Mouse (Mus musculus): ENCODE data around the gene Gm45785. TPM values are rescaled to one million over a fixed set of nuclear protein-coding genes. Genes with fewer than 3 reads are reported as not detected.

Gene Gm45785
- polyA plus RNA-seq, 1 experiment: 0.46 TPM

DNA sequence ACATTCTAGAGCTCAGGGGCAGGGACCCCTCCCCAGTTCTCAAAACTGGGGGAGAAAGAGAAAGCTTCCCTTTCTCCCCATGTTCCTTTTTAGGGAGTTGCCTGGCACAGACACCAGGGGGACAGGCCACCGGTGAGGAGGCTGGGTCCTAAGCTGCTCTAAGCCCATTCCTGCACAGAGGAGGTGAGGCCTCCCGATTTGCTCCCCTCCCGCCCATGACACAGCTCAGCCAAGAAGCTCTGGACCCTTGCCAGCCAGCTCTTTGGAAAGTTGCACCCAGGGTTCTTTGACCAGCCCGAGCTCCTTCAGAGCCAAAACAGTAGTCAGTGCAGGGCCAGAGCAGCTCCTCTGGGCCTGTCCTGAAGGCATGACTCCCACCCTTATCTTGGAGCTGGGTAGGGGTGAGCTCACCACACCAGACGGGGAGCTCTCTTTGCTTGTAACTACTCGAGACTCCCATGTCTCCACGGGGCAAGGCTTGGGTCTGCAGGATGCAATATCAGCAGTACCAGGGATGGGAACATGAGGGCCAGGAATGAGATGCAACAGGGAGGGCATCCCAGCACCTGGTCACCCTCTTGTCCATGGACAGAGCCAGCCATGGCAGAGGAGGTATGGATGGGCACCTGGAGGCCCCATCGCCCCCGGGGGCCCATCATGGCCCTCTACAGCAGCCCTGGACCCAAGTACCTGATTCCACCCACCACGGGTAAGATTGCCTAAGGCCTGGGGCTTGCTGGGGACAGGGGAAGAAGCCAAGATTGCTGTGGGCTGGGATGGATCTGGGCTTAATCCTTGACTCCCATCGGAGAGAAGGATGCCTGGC is 8.2 kb downstream of the Gm45785 start, which contains the start of gene Odf3:
TSS of gene Odf3 (plus strand) at position 51 of the 826 bp plus-strand sequence.
- Histone ChIP-seq H3K27ac (ENCODE audit: insufficient read depth, low read length) (no peak within 1 kb of the TSS), H3K4me3 (ENCODE audit: insufficient read depth, low read length) (no peak within 1 kb of the TSS), H3K4me1 (ENCODE audit: control insufficient read depth, insufficient read depth, low read length) (no peaks in the 10 kb centered on the region)
- TF ChIP-seq CTCF (IDR thresholded peaks at IDR 0.05; ENCODE audit: extremely low read depth, insufficient read depth, low read length) (no peak), POLR2A (IDR thresholded peaks at IDR 0.05; ENCODE audit: extremely low read depth, insufficient read depth, low read length) (no peak)

DNA sequence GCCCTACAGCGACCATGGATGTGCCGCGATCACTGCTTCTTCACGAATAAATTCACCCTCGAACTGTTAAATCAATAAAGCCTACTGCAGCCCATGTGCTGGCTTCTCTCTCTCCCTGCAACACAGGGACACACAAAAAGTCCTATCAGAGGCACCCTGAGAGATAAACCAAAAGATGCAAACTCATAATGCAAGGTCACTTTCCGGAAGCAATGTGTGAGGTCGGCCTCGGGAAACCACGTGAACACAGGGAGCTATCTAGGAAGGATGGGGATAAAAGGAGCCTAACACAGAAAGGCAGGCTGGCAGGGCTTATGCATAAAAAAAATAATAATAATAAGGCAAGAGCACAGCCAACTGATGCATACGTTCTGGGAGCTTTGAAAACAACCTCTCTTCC is 9.5 kb downstream of the Gm45785 start:
- Histone ChIP-seq H3K4me3 (ENCODE audit: insufficient read depth, low read length) (no peak overlapping the region), H3K27ac (ENCODE audit: insufficient read depth, low read length) (no peak overlapping the region), H3K4me1 (ENCODE audit: control insufficient read depth, insufficient read depth, low read length) (no peaks in the 10 kb centered on the region)
- TF ChIP-seq POLR2A (IDR thresholded peaks at IDR 0.05; ENCODE audit: extremely low read depth, insufficient read depth, low read length): no peak
- TF ChIP-seq CTCF (IDR thresholded peaks at IDR 0.05; ENCODE audit: extremely low read depth, insufficient read depth, low read length): no peak

DNA sequence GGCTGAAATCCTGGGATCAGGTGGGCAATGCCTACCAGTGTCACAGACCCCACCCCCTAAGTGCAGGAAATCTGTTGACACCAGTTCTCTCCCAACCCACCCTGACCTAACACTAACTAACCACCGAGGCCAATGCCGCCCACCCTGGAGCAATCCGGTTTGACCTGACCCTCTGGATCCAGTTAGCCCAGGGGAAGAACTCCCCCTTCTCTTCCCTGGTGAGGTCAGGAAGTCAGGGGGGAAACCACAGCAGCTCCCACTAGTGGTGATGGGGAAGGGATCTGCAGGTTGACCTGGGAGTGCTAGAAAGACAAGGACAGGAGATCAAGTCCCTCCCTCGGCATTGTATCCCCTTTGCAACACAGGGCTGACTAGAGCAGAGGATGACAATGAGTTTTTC is 10.4 kb downstream of the Gm45785 start:
- TF ChIP-seq POLR2A (IDR thresholded peaks at IDR 0.05; ENCODE audit: extremely low read depth, insufficient read depth, low read length) (no peak), CTCF (IDR thresholded peaks at IDR 0.05; ENCODE audit: extremely low read depth, insufficient read depth, low read length) (no peak)
- Histone ChIP-seq H3K27ac (ENCODE audit: insufficient read depth, low read length) (no peak overlapping the region), H3K4me3 (ENCODE audit: insufficient read depth, low read length) (no peak overlapping the region), H3K4me1 (ENCODE audit: control insufficient read depth, insufficient read depth, low read length) (no peaks in the 10 kb centered on the region)

DNA sequence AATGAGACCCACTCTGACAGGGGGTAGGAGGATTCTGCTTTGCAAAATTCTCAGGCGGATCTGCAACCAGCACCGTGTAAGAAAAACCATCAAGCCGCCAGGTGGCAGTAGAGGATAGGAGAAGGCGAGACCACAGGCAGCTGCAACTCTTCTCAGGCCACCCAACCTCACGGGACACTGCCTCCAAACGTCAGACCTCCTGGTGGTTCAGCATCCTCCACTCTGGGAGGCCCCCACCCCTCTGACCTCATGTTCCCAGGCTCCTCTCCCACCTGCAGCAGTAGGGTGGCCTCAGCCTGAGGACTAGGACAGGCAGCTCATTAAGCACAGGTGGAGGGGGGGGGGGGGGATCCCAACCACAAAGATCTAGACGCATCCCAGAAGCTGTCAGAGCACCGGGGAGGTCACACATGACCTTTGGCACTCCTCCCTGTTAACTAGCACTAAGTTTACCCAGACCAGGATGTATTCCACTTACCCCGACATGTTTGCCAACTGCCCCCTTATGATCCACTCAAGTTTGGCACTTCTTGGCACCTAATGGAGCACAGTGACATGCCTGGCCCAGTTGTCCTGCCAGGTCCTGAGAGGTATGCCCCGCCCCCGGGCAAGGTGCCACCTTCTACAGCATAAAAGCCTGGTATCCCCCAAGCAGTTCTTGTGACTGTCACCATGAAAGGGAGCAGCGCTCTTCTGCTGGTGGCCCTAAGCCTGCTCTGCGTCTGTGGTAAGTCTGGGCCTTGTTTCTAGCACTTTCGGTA is 11.0 kb downstream of the Gm45785 start, which contains the start of gene Scgb1c1:
TSS of gene Scgb1c1 (plus strand) at position 643 of the 761 bp plus-strand sequence.
- Histone ChIP-seq H3K4me3 (ENCODE audit: insufficient read depth, low read length) (no peak within 1 kb of the TSS), H3K4me1 (ENCODE audit: control insufficient read depth, insufficient read depth, low read length) (no peaks in the 10 kb centered on the region), H3K27ac (ENCODE audit: insufficient read depth, low read length) (no peak within 1 kb of the TSS)
- peak; percentile 89 for TF ChIP-seq CTCF (IDR thresholded peaks at IDR 0.05; ENCODE audit: extremely low read depth, insufficient read depth, low read length)
- TF ChIP-seq POLR2A (IDR thresholded peaks at IDR 0.05; ENCODE audit: extremely low read depth, insufficient read depth, low read length): no peak

DNA sequence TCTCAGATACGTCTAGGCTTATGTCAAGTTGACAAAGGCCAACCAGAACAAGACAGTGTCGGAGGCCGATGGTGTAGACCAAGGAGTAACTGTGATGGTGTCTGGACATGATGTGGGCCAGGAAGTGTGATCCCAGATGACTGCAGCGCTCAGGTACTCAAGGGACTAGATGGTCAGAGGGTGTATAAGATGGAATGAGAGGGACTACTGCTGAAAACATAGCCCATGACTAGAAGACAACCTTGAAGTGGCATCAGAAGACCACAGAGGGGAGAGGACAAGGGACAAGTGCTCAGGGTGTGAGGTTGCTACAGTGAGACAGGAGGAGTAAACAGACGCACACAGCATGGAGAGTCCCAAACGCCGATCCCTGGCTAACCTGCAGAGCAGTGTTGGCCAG is 12.3 kb downstream of the Gm45785 start:
- TF ChIP-seq CTCF (IDR thresholded peaks at IDR 0.05; ENCODE audit: extremely low read depth, insufficient read depth, low read length) (no peak), POLR2A (IDR thresholded peaks at IDR 0.05; ENCODE audit: extremely low read depth, insufficient read depth, low read length) (no peak)
- Histone ChIP-seq H3K27ac (ENCODE audit: insufficient read depth, low read length) (no peak overlapping the region), H3K4me1 (ENCODE audit: control insufficient read depth, insufficient read depth, low read length) (no peaks in the 10 kb centered on the region), H3K4me3 (ENCODE audit: insufficient read depth, low read length) (no peak overlapping the region)

DNA sequence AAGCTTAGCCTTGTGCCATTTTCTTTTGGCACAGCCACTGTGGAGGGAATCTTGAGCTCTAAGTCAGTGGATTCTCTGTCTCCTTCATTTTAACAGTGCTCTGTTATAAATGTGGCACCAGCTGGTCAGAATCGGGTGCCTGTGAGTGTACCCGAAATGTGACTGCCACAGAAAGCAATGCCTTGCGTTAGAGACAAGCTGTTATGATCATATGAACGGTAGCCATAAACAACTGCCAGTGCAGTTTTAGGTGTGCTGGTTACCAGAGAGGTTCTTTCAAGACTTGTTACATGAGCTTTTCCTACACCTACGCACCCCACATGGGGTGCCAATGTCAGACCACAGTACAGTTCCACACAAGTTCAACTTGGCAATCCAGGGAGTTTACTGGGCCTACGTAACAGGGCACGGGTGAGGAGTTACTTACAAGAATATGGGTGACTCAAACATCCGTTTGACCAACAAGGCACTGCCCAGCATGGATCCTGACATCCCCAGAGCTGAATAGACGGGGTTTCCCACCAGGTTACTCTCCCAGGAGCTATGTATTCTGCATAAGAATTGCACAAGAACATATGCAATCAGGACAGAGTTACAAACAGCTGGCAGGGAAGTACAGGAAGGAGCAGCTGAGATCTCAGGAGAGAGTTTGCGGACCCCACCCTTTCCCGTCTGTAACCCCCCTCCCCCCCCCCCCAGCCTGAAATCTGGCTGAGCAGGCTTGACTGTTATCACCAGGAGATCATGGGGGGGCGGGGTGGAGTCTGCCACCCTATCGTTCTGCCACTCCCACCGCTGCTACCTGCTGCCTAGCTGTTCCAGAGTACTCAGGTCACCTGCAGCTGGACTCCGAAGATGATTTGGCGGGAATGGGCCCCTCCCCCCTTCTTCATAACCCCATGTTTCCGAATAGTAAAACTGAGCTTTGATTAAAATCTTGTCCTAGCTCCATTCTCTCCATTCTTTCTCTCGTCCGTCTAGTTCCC is 15.1 kb downstream of the Gm45785 start:
- Histone ChIP-seq H3K27ac (ENCODE audit: insufficient read depth, low read length) (no peak overlapping the region), H3K4me1 (ENCODE audit: control insufficient read depth, insufficient read depth, low read length) (no peaks in the 10 kb centered on the region), H3K4me3 (ENCODE audit: insufficient read depth, low read length) (no peak overlapping the region)
- TF ChIP-seq CTCF (IDR thresholded peaks at IDR 0.05; ENCODE audit: extremely low read depth, insufficient read depth, low read length): no peak
- TF ChIP-seq POLR2A (IDR thresholded peaks at IDR 0.05; ENCODE audit: extremely low read depth, insufficient read depth, low read length): no peak

DNA sequence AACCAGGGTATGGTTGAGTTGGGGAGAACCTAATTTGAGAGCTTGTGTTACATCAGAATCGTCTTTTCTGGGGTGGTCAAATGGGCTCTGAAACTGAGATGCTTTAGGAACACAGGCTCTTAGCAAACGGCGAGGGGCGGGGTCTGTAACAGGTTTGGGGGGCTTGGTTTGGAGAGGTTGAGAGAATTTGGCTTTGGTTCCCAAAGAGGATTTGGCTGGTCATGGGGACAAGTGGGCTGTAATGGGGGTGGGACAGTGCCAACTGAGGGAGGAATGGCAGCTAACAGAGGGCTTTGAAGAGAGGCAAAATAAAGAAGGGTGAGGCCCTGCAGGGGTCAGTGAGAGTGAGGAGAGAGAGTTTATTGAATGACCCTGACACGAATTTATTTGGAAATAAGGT is 16.6 kb downstream of the Gm45785 start:
- H3K4me3 ChIP-seq (ENCODE audit: insufficient read depth, low read length): no peak overlapping the region
- no peak overlapping the region for H3K27ac ChIP-seq (ENCODE audit: insufficient read depth, low read length)
- no peaks in the 10 kb centered on the region for H3K4me1 ChIP-seq (ENCODE audit: control insufficient read depth, insufficient read depth, low read length)
- TF ChIP-seq CTCF (IDR thresholded peaks at IDR 0.05; ENCODE audit: extremely low read depth, insufficient read depth, low read length) (no peak), POLR2A (IDR thresholded peaks at IDR 0.05; ENCODE audit: extremely low read depth, insufficient read depth, low read length) (no peak)

DNA sequence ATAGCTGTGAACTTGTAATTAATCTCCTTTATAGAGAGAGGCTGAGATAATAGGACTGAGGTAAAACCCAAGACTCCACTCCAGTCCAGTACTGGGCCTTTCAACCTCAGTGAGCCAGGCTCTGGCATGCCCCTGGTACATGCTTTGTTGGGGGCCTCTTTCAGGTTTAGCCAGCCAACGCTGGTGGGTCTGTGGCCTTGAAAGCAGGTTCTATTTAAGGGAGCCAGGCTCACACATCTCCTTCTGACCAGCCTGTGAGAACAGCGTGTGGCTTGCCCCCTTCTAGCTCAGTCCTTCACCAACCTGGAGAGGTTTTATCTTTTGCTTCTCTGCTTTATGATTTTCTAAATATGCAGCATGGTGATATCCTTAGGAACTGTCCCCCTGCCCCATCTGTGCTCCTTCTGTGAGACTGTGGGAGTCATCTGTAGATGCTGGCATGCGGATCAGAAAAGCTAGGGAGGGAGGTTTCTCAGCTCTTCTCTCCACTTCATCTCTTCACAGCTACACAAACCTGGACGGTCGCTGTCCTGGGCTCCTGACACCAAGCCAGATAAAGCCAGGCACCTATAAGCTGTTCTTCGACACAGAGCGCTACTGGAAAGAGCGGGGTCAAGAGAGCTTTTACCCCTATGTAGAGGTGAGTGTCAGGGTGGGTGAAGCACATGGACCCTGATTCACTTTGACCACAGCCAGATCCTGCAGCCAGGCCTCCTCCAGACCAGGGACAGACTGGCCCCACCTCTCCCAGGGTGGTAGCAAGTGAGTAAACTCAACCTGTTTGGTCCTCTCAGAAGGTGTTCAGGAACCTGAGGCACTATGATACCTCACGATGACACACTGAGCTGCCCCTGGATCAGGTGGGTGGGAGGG is 19.7 kb downstream of the Gm45785 start:
- TF ChIP-seq CTCF (IDR thresholded peaks at IDR 0.05; ENCODE audit: extremely low read depth, insufficient read depth, low read length) (no peak), POLR2A (IDR thresholded peaks at IDR 0.05; ENCODE audit: extremely low read depth, insufficient read depth, low read length) (no peak)
- H3K27ac ChIP-seq (ENCODE audit: insufficient read depth, low read length): no peak overlapping the region
- no peak overlapping the region for H3K4me3 ChIP-seq (ENCODE audit: insufficient read depth, low read length)
- H3K4me1 ChIP-seq (ENCODE audit: control insufficient read depth, insufficient read depth, low read length): no peaks in the 10 kb centered on the region

Measured in cortical plate, adult 2 months (tissue).